Mouse (Mus musculus) left cerebral cortex, adult 9 months (tissue): ENCODE results near the gene 1700034I23Rik.
"Not testable (repeated sequence)": the region's sequence is repeated elsewhere in the genome, so short reads cannot be mapped to it uniquely, and the experiment has no call there.

Source experiments
- DNase-seq, 2 experiments: peaks; one replicate each; pipeline ENCODE4 v3.0.0; 2022; ENCODE audit warnings: low spot score in 2 of 2

The 1700034I23Rik gene

DNA sequence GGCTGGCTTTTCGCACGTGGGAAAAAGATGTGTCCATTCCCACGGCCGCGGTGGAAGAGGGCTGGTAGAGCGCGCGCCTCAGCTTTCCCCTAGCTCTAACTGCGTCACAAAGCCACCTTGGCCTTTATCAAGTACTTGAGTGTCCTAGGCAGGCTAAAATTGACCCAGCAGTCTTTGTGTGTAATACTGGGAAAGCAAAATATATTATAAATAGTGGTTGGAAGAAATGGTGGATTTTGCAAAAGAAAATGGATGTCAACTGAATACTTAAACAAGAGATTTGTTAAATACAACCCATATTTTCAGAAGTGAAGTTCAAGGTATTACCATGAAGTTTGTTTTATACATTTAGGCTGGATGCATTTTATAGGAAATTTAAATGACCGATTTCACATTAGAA is at the start of gene 1700034I23Rik:
1700034I23Rik (minus strand) TSS at position 101 of the 400 bp plus-strand sequence.
- DNase-seq = not testable (repeated sequence)

DNA sequence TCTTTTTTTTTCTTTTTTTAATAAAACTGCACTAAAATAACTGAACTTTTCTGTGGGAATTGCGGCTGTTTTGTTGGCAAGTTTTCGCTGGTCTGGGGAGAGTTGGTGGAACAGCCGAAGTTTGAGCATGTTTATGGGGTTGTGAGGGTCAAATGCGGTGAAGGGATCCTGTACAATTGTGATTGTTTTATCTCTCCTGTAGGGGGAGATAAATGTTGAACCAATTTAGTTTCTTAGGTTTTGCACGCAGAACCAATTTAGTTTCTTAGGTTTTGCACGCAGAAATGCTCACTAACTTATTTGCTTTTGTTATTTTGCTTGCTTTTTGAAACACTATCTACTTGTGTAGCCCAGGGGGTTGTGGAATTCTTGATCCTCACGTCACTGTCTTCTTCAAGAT is 49.0 kb upstream of the 1700034I23Rik start:
- DNase-seq = no peak

GRCm38 (mm10) chr3:40950601-40951201 is 48.4 kb upstream of the 1700034I23Rik start:
- peak in 1 of 2 experiments; percentile 24 for DNase-seq

DNA sequence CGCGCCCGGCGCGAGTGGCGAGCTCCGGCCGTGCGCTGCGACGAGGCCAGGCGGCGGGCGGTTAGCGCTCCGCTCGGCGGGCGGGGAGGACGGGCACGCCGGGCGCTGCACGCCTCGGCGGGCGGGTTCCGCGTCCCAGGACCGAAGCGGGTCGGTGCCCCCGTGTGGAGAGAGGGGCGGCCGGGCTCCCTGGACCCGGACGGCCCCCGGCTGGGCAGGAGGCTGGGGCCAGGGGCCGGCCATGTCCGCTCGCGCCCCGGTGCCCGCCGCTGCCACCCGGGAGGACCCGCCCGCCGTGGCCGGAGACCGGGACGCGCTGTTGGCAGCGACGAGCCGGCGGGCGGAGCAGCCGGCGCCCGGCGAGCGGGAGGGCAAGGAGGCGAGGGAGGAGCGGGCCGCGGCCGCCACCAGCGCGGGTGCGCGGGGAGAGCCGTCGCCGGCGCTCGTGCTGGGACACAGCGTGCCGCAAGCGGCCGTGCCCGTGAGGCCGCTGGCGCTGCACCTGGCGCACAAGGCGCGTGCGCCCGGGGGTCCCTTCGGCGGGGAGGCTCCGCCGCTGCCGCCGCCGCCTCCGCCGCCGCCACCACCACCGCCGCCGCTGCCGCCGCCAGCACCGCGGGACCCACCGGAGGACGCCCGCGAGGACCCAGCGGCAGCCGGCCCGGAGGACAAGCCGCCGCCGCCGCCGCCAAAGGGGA is 47.7 kb upstream of the 1700034I23Rik start:
- peak in 1 of 2 experiments; percentile 16 for DNase-seq

DNA sequence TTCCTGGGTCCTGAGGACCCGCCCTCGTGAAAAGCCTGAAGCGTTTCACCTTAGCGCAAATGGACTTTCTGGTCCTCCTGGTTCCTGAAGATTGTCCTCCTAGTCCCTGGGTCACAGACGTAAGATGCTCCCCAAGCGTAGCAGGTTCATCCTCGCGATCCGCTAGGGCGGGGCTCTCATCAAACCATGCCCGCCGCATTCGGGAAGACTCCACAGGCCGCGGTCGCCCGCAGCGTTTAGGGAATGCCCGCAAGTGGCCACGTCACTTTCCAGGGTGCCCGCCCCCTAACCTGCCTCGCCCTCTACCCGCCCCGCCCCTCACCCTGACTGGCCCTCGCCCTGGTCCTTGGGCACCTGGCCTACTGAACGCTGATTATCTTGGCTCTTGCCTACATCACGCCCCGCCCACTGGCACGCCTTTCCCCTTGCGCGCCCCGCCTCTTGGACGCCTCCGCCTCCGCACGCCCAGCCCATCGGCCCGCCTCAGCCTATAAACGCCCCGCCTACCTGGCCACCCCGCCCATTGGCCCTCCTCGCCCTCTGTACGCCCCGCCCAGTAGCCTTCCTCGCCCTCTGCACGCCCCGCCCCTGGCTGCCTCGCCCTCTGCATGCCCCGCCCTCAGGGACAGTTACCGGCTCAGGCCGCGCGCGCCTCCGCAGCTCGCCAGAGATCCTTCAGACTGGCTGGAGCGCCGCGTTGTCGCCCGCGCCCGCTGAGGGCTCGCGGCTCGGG is 47.0 kb upstream of the 1700034I23Rik start, which contains the start of gene Larp1b:
Larp1b (plus strand) TSS at position 659 of the 733 bp plus-strand sequence.
- DNase-seq = peak; percentile 94 to 99

- no peak for DNase-seq
Observed at GRCm38 (mm10) chr3:40939019-40939418, 36.7 kb upstream of the 1700034I23Rik start.

DNA sequence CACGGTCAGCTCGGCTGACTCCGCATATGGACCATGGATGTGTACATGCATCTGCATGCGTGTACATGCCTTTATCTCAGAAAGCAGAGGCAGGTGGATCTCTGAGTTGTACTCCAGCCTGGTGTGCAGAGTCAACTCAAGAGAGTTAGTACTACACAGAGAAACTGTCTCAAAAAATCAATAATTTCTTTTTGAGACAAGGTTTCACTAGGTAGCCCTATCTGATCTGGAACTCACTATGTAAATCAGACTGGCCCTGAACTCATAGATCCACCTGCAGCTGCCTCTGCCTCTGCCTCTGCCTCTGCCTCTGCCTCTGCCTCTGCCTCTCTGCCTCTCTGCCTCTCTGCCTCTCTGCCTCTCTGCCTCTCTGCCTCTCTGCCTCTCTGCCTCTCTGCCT is 36.2 kb upstream of the 1700034I23Rik start:
- DNase-seq = no peak

GRCm38 (mm10) chr3:40938189-40938588 is 35.8 kb upstream of the 1700034I23Rik start:
- DNase-seq = no peak

DNA sequence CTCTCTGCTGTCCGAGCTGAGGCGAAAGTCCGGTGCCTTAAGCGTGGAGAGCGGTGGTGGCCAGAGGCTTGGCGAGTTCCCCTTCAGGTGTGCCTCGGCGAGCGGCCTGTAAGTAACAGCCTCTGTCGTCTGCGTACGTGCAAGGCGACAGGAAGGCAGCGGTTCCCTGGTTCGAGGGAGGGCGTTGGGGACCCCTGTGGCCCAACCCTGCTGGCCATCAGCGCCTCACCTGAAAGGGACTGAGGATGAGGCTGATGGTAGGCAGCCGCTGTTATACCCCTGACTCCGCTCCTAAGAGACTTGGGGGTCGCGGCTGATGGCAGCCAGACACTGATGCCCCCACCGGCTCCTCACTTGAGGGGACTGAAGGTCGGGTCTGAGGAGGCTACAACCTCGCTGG is 8.0 kb downstream of the 1700034I23Rik start:
- DNase-seq = peak in 1 of 2 experiments; percentile 13

DNA sequence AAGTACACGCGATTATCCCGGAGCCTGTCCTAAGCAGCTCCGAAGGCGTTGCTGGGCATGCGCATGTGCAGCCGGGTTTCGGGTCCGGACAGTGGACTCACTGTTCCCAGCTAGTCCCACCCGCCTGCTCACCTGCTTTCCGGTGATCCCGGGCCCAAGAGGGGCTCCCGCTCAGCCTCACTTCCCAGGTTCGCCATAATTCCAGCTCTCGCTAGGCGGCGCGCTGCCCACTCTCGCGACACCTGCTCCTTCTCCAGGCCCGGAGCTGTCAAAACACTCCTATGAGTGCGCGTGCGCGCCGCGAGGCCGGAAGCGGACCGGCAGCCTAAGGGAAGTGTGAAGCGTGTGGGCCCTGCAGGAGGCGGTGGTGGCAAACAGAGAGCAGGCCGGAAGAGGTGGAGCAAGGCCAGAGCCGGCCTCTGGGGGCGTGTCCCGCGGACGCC is 8.5 kb downstream of the 1700034I23Rik start:
- peak; percentile 98 to 99 for DNase-seq

GRCm38 (mm10) chr3:40853123-40853738 is 49.1 kb downstream of the 1700034I23Rik start:
- not testable (repeated sequence) for DNase-seq
